18 mouse cellular contexts compared by ENCODE assay signal in the genomic region with DNA sequence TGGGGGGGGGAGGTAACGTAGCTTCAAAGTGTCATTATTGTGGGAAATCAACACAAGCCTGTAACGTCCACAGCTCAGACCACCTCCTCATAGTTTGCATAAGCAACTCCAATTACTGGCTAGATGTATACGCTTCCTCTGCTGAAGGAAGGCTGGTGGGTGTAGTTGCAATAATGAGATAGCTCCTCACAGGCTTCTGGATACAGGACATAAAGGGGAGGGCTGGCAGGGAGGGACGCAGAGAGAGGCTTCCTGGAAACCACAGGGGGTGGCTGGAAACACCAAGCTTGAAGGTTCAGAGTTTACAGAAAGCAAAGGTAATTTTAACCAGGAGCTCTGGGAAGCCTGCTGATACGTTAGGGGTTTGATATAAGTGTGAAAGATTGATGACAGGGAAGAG.
DNase-seq lines count a peak whose midpoint lies in the region; ATAC-seq lines count a peak whose summit lies in the region.
"Had no signal": no experiment of that assay in that cellular context is flagged by ENCODE, and none has a peak within 500 bp of the region (broad histone marks: within the 10 kb centered on the region; RNA-seq: fewer than 3 reads in every experiment).

No protein-coding gene starts in this region.

- WGBS in heart, embryonic 12.5 days, result 33% methylated on average over 5 of the region's 5 CpGs
- WGBS in midbrain, embryonic 10.5 days, result 53% methylated on average over 5 of the region's 5 CpGs
- 53% methylated on average over 5 of the region's 5 CpGs for WGBS in midbrain, embryonic 11.5 days
- 32% methylated on average over 5 of the region's 5 CpGs for WGBS in midbrain, embryonic 16.5 days

- H3K36me3 ChIP-seq in heart, embryonic 12.5 days, result no peaks in the 10 kb centered on the region
- H3K36me3 ChIP-seq in midbrain, embryonic 10.5 days, result no peaks in the 10 kb centered on the region
- H3K36me3 ChIP-seq in midbrain, embryonic 11.5 days (ENCODE audit: control insufficient read depth, insufficient read depth, low read length), result no peaks in the 10 kb centered on the region
- no peaks in the 10 kb centered on the region for H3K36me3 ChIP-seq in midbrain, embryonic 16.5 days (ENCODE audit: control insufficient read depth, insufficient read depth, low read length)
- H3K36me3 ChIP-seq: heart, embryonic 15.5 days; hindbrain, embryonic 13.5 days had no signal

- H3K9me3 ChIP-seq in heart, embryonic 12.5 days (replicated peaks), result no peaks in the 10 kb centered on the region
- H3K9me3 ChIP-seq in midbrain, embryonic 10.5 days (replicated peaks), result no peaks in the 10 kb centered on the region
- no peaks in the 10 kb centered on the region for H3K9me3 ChIP-seq in midbrain, embryonic 11.5 days (ENCODE audit: control insufficient read depth, low read length)
- no peaks in the 10 kb centered on the region for H3K9me3 ChIP-seq in midbrain, embryonic 16.5 days (replicated peaks; ENCODE audit: control insufficient read depth, low read length, poor library complexity, severe bottlenecking)
- H3K9me3 ChIP-seq: heart, embryonic 15.5 days; hindbrain, embryonic 13.5 days had no signal

- intact Hi-C loops in heart, postnatal 14 days (cut with DNase I), result no loop called here

- no peak overlapping the region for H3K4me3 ChIP-seq in heart, embryonic 12.5 days
- H3K4me3 ChIP-seq in midbrain, embryonic 10.5 days, result no peak overlapping the region
- no peak overlapping the region for H3K4me3 ChIP-seq in midbrain, embryonic 11.5 days (ENCODE audit: low read depth, low read length)
- H3K4me3 ChIP-seq in midbrain, embryonic 16.5 days (ENCODE audit: low read depth, low read length), result no peak overlapping the region
- H3K4me3 ChIP-seq: heart, embryonic 15.5 days; hindbrain, embryonic 13.5 days had no signal

- no peak for ATAC-seq in heart, embryonic 12.5 days (ENCODE audit: insufficient number of reproducible peaks, low FRiP score)
- no peak for ATAC-seq in midbrain, embryonic 11.5 days (ENCODE audit: low FRiP score)
- no peak for ATAC-seq in midbrain, embryonic 16.5 days
- ATAC-seq: CD4-positive, CD25-positive, alpha-beta regulatory T cell, adult 4 months; intestine, embryonic 16.5 days; lung, postnatal 0 days had no signal

- H3K27me3 ChIP-seq in heart, embryonic 12.5 days (replicated peaks), result no peaks in the 10 kb centered on the region
- no peaks in the 10 kb centered on the region for H3K27me3 ChIP-seq in midbrain, embryonic 10.5 days (ENCODE audit: low read depth, poor library complexity, severe bottlenecking)
- no peaks in the 10 kb centered on the region for H3K27me3 ChIP-seq in midbrain, embryonic 11.5 days (ENCODE audit: control insufficient read depth, insufficient read depth, low read length)
- no peaks in the 10 kb centered on the region for H3K27me3 ChIP-seq in midbrain, embryonic 16.5 days (ENCODE audit: control insufficient read depth, insufficient read depth, low read depth, low read length)
- H3K27me3 ChIP-seq: heart, embryonic 15.5 days; hindbrain, embryonic 13.5 days had no signal

- H3K4me2 ChIP-seq in heart, embryonic 12.5 days, result peak overlapping the region; percentile 52
- no peak overlapping the region for H3K4me2 ChIP-seq in midbrain, embryonic 11.5 days
- H3K4me2 ChIP-seq in midbrain, embryonic 16.5 days (ENCODE audit: low read length), result peak overlapping the region; percentile 23; the same call in 1 of the 2 replicates
- H3K4me2 ChIP-seq: hindbrain, embryonic 13.5 days had no signal

- no peak overlapping the region; the same call in 1 of the 2 replicates for H3K9ac ChIP-seq in heart, embryonic 12.5 days
- H3K9ac ChIP-seq in midbrain, embryonic 11.5 days (ENCODE audit: low read length), result no peak overlapping the region
- H3K9ac ChIP-seq in midbrain, embryonic 16.5 days (ENCODE audit: low read depth, low read length), result peak overlapping the region; percentile 1; the same call in 1 of the 2 replicates
- H3K9ac ChIP-seq: heart, embryonic 15.5 days; hindbrain, embryonic 13.5 days had no signal

- peak; percentile 18 for DNase-seq in embryo, embryonic 11 days
- no peak for DNase-seq in embryo, embryonic 10 days (ENCODE audit: low spot score)
- no peak for DNase-seq in heart, postnatal 14 days
- no peak for DNase-seq in midbrain, embryonic 10.5 days (ENCODE audit: low spot score)
- DNase-seq in midbrain, embryonic 11.5 days (ENCODE audit: low spot score, missing footprints), result no peak
- no peak for DNase-seq in thymus, adult 18-20 months
- DNase-seq: cerebellum, adult 8-10 months; layer of hippocampus, postnatal 36 days; liver; right cerebral cortex, adult 18-20 months had no signal

- peaks cover 24% of the 10 kb centered on the region for H3K4me1 ChIP-seq in heart, embryonic 12.5 days (replicated peaks)
- peaks cover 56% of the 10 kb centered on the region for H3K4me1 ChIP-seq in midbrain, embryonic 10.5 days
- H3K4me1 ChIP-seq in midbrain, embryonic 11.5 days (ENCODE audit: control insufficient read depth, insufficient read depth, low read length), result peaks cover 22% of the 10 kb centered on the region
- peaks cover 34% of the 10 kb centered on the region for H3K4me1 ChIP-seq in midbrain, embryonic 16.5 days (ENCODE audit: control insufficient read depth, insufficient read depth, low read length)

- 0 out of 2 replicates have a peak overlapping the region, but pooled peaks have one; percentile 26 for H3K27ac ChIP-seq in heart, embryonic 12.5 days (ENCODE audit: poor library complexity, severe bottlenecking)
- H3K27ac ChIP-seq in midbrain, embryonic 10.5 days (replicated peaks), result peak overlapping the region; percentile 68
- H3K27ac ChIP-seq in midbrain, embryonic 11.5 days (ENCODE audit: low read depth, low read length), result no peak overlapping the region
- H3K27ac ChIP-seq in midbrain, embryonic 16.5 days (ENCODE audit: low read length), result peak overlapping the region; percentile 80
- H3K27ac ChIP-seq: heart, embryonic 15.5 days; hindbrain, embryonic 13.5 days; stomach, postnatal 0 days had no signal
